Mouse (Mus musculus) testis, adult 2 months (tissue): ENCODE measurements at regions not wholly inside any gene's neighbourhood (a gene's known extent, or its start where the extent isn't known, plus 50 kb on each side); places are given as distances from the start of the nearest gene placed in this dataset.

Experiments
- CTCF ChIP-seq: fragments of 200-500 bp; IDR thresholded peaks from 2 replicates; pipeline ENCODE4 v1.5.1; 2012; ENCODE audit warnings: low read depth, mild to moderate bottlenecking, inconsistent platforms, low read length, moderate library complexity; ENCODE audit not compliant: control insufficient read depth, insufficient read depth, insufficient replicate concordance
- POLR2A ChIP-seq: fragments of 200-500 bp; IDR thresholded peaks from 2 replicates; pipeline ENCODE4 v1.6.1; 2012; ENCODE audit warnings: low read depth, mild to moderate bottlenecking, inconsistent platforms, low read length, moderate library complexity; ENCODE audit not compliant: control insufficient read depth

DNA sequence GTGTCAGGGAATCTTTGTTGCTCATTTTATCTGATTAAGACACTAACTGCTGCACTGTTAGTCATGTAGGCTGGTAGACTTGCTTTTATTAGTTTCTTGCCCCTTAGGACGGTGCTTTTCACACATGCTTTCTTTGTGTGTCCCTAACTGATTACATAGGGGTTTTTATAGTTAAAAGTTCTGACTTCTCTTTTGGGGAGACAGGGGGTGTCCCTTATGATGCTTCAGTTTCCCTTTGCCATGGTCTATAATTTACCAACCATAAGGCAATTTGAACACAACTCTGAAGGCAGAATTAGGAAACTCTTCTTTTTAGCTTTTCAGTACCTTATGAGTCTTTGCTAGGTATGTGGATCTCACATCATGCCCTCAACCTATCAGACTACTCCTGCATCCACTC lies 239.8 kb upstream of the Pfkp start:
- TF ChIP-seq POLR2A (no peak), CTCF (no peak)
